Mouse (Mus musculus): ENCODE measurements around the gene Ankrd34c.

- TF ChIP-seq CTCF (IDR thresholded peaks at IDR 0.05; ENCODE audit: borderline replicate concordance, insufficient read depth, low read length) = no peak
- no peak for TF ChIP-seq POLR2A (IDR thresholded peaks at IDR 0.05; ENCODE audit: low read depth, low read length)
Measured at GRCm38 (mm10) chr9:89740041-89740440, 1.8 kb upstream of the Ankrd34c start.
